Mouse (Mus musculus) testis, postnatal 14 days (tissue): Measurements from ENCODE around the gene Rps6ka1.
A peak's percentile ranks its signal among the peaks of the same experiment; 100 is the strongest.
"Not testable (repeated sequence)": the region's sequence is repeated elsewhere in the genome, so short reads cannot be mapped to it uniquely, and the experiment has no call there.

Source experiments
- DNase-seq: peaks from one replicate; pipeline ENCODE4 v3.0.0; 2021; ENCODE audit warnings: low spot score

Rps6ka1 gene

GRCm38 (mm10) chr4:133887672-133888453 lies at the start of gene Rps6ka1:
TSS of gene Rps6ka1 (minus strand) at chr4:133887797.
- DNase-seq: peak; percentile 75

- no peak for DNase-seq
These were observed 44.2 kb upstream of the Rps6ka1 start for GRCm38 (mm10) chr4:133931785-133932184.

GRCm38 (mm10) chr4:133931349-133931748 lies 43.8 kb upstream of the Rps6ka1 start:
- no peak for DNase-seq

- DNase-seq: no peak
These were observed 41.7 kb upstream of the Rps6ka1 start for GRCm38 (mm10) chr4:133929278-133929670.

- DNase-seq: no peak
These were observed 41.1 kb upstream of the Rps6ka1 start for GRCm38 (mm10) chr4:133928576-133929277.

- no peak for DNase-seq
These were observed 37.6 kb upstream of the Rps6ka1 start for GRCm38 (mm10) chr4:133925204-133925603.

GRCm38 (mm10) chr4:133923743-133924142 lies 36.1 kb upstream of the Rps6ka1 start:
- DNase-seq: no peak

GRCm38 (mm10) chr4:133918093-133918825 lies 30.7 kb upstream of the Rps6ka1 start:
- DNase-seq: peak; percentile 54

- no peak for DNase-seq
These were observed 24.4 kb upstream of the Rps6ka1 start for GRCm38 (mm10) chr4:133911983-133912382.

- peak; percentile 94 for DNase-seq
These were observed 22.9 kb upstream of the Rps6ka1 start for GRCm38 (mm10) chr4:133910236-133911211.

GRCm38 (mm10) chr4:133908051-133908450 lies 20.5 kb upstream of the Rps6ka1 start:
- no peak for DNase-seq

- DNase-seq: no peak
These were observed 19.5 kb upstream of the Rps6ka1 start for GRCm38 (mm10) chr4:133907086-133907485.

GRCm38 (mm10) chr4:133906336-133906735 lies 18.7 kb upstream of the Rps6ka1 start:
- DNase-seq: not testable (repeated sequence)

- no peak for DNase-seq
These were observed 17.6 kb upstream of the Rps6ka1 start for GRCm38 (mm10) chr4:133905167-133905566.

GRCm38 (mm10) chr4:133904326-133904725 lies 16.7 kb upstream of the Rps6ka1 start:
- no peak for DNase-seq

- DNase-seq: no peak
These were observed 15.8 kb upstream of the Rps6ka1 start for GRCm38 (mm10) chr4:133903372-133903771.

- no peak for DNase-seq
These were observed 14.9 kb upstream of the Rps6ka1 start for GRCm38 (mm10) chr4:133902510-133902909.

GRCm38 (mm10) chr4:133900887-133901286 lies 13.3 kb upstream of the Rps6ka1 start:
- DNase-seq: no peak

- no peak for DNase-seq
These were observed 12.8 kb upstream of the Rps6ka1 start for GRCm38 (mm10) chr4:133900352-133900751.

- no peak for DNase-seq
These were observed 11.7 kb upstream of the Rps6ka1 start for GRCm38 (mm10) chr4:133899241-133899800.

- DNase-seq: no peak
These were observed 10.6 kb upstream of the Rps6ka1 start for GRCm38 (mm10) chr4:133898151-133898550.
